Mouse (Mus musculus): Measurements from ENCODE around the gene Gm45062.

Gene Gm45062

GRCm38 (mm10) chr6:8409865-8410264 is 150.6 kb downstream of the Gm45062 start:
- DNase-seq (ENCODE audit: extremely low read depth, insufficient read length, low spot score), result no peak

GRCm38 (mm10) chr6:8412845-8413598 is 153.8 kb downstream of the Gm45062 start:
- no peak for DNase-seq (ENCODE audit: extremely low read depth, insufficient read length, low spot score)

GRCm38 (mm10) chr6:8414020-8414419 is 154.8 kb downstream of the Gm45062 start:
- DNase-seq (ENCODE audit: extremely low read depth, insufficient read length, low spot score), result peak; percentile 18

GRCm38 (mm10) chr6:8415823-8416222 is 156.6 kb downstream of the Gm45062 start:
- no peak for DNase-seq (ENCODE audit: extremely low read depth, insufficient read length, low spot score)

GRCm38 (mm10) chr6:8416802-8417569 is 157.7 kb downstream of the Gm45062 start:
- DNase-seq (ENCODE audit: extremely low read depth, insufficient read length, low spot score), result no peak

- no peak for DNase-seq (ENCODE audit: extremely low read depth, insufficient read length, low spot score)
Observed at GRCm38 (mm10) chr6:8419485-8420186, 160.4 kb downstream of the Gm45062 start.

GRCm38 (mm10) chr6:8420187-8420503 is 160.9 kb downstream of the Gm45062 start:
- no peak for DNase-seq (ENCODE audit: extremely low read depth, insufficient read length, low spot score)

- no peak for DNase-seq (ENCODE audit: extremely low read depth, insufficient read length, low spot score)
Observed at GRCm38 (mm10) chr6:8421421-8421820, 162.2 kb downstream of the Gm45062 start.

GRCm38 (mm10) chr6:8421959-8422581 is 162.8 kb downstream of the Gm45062 start:
- no peak for DNase-seq (ENCODE audit: extremely low read depth, insufficient read length, low spot score)

GRCm38 (mm10) chr6:8423142-8423541 is 163.9 kb downstream of the Gm45062 start:
- no peak for DNase-seq (ENCODE audit: extremely low read depth, insufficient read length, low spot score)

- no peak for DNase-seq (ENCODE audit: extremely low read depth, insufficient read length, low spot score)
Observed at GRCm38 (mm10) chr6:8427692-8428091, 168.4 kb downstream of the Gm45062 start.

- DNase-seq (ENCODE audit: extremely low read depth, insufficient read length, low spot score), result no peak
Observed at GRCm38 (mm10) chr6:8430610-8431234, 171.5 kb downstream of the Gm45062 start.

- no peak for DNase-seq (ENCODE audit: extremely low read depth, insufficient read length, low spot score)
Observed at GRCm38 (mm10) chr6:8433179-8433578, 173.9 kb downstream of the Gm45062 start.

- no peak for DNase-seq (ENCODE audit: extremely low read depth, insufficient read length, low spot score)
Observed at GRCm38 (mm10) chr6:8437937-8438336, 178.7 kb downstream of the Gm45062 start.

- no peak for DNase-seq (ENCODE audit: extremely low read depth, insufficient read length, low spot score)
Observed at GRCm38 (mm10) chr6:8441814-8442213, 182.6 kb downstream of the Gm45062 start.

GRCm38 (mm10) chr6:8446786-8447185 is 187.5 kb downstream of the Gm45062 start:
- DNase-seq (ENCODE audit: extremely low read depth, insufficient read length, low spot score), result peak; percentile 12

GRCm38 (mm10) chr6:8455599-8455998 is 196.3 kb downstream of the Gm45062 start:
- no peak for DNase-seq (ENCODE audit: extremely low read depth, insufficient read length, low spot score)

GRCm38 (mm10) chr6:8458596-8458995 is 199.3 kb downstream of the Gm45062 start:
- no peak for DNase-seq (ENCODE audit: extremely low read depth, insufficient read length, low spot score)

GRCm38 (mm10) chr6:8462447-8462846 is 203.2 kb downstream of the Gm45062 start:
- no peak for DNase-seq (ENCODE audit: extremely low read depth, insufficient read length, low spot score)

- DNase-seq (ENCODE audit: extremely low read depth, insufficient read length, low spot score), result no peak
Observed at GRCm38 (mm10) chr6:8465388-8465787, 206.1 kb downstream of the Gm45062 start.

- no peak for DNase-seq (ENCODE audit: extremely low read depth, insufficient read length, low spot score)
Observed at GRCm38 (mm10) chr6:8465985-8466384, 206.7 kb downstream of the Gm45062 start.
